Mouse (Mus musculus) Patski (cell line): ENCODE data around the gene AC140267.1. TPM values are rescaled to one million over a fixed set of nuclear protein-coding genes. Genes with fewer than 3 reads are reported as not detected.

ENCODE experiments used
- ATAC-seq: fragments of 100-300 bp; one replicate; pipeline ENCODE4 v1.8.0; 2021
- CTCF ChIA-PET: fragments of 350-600 bp; sonication (Branson Sonifier 250); formaldehyde crosslinking; loops from one replicate; lab custom pipeline; 2022; ENCODE audit warnings: inconsistent platforms; lab: Charles Lee
- POLR2A ChIA-PET: fragments of 350-600 bp; sonication (Branson Sonifier 250); formaldehyde crosslinking; loops from one replicate; lab custom pipeline; 2022; ENCODE audit warnings: antibody characterized with exemption, inconsistent platforms; lab: Charles Lee
- DNase-seq: peaks from one replicate; pipeline ENCODE4 v3.0.0-alpha.2; 2011; ENCODE audit warnings: low read depth, low spot score
- H3K27me3 ChIP-seq: fragments of 371-371 bp; one replicate; pipeline ENCODE4 v1.5.1; 2021
- CTCF ChIP-seq: fragments of 100-300 bp; IDR thresholded peaks from one replicate; pipeline ENCODE4 v1.5.1; 2021
- in situ Hi-C: fragments of 300-500 bp; cut with MboI; formaldehyde crosslinking; loops from 3 replicates; pipeline ENCODE4 v1.11.1; 2018; ENCODE audit warnings: low pct_unique_long_range_greater_than_20kb, mixed read lengths
- polyA plus RNA-seq: library from polyadenylated mRNA; unstranded; gene quantifications from one replicate; pipeline ENCODE4 v1.2.3, GENCODE M21; 2021

AC140267.1 gene
- polyA plus RNA-seq, 1 experiment from 2014 or later, result not detected

- DNase-seq (no peak), ATAC-seq (no peak)
- ChIA-PET POLR2A (interaction anchor here (0.6 kb wide), 1 partner anchor 8 kb away, joined by 3 read pairs; no protein-coding TSS in a partner anchor), CTCF (interaction anchor here (0.8 to 2.8 kb wide), 2 partner anchors 8 to 10 kb away, joined by 3 to 12 read pairs; no protein-coding TSS in a partner anchor)
- H3K27me3 ChIP-seq, result no peaks in the 10 kb centered on the region
- TF ChIP-seq CTCF, result no peak
- in situ Hi-C loops, result no loop called here
These were observed 27.2 kb upstream of the AC140267.1 start for GRCm38 (mm10) chr15:80208446-80208845.

DNA sequence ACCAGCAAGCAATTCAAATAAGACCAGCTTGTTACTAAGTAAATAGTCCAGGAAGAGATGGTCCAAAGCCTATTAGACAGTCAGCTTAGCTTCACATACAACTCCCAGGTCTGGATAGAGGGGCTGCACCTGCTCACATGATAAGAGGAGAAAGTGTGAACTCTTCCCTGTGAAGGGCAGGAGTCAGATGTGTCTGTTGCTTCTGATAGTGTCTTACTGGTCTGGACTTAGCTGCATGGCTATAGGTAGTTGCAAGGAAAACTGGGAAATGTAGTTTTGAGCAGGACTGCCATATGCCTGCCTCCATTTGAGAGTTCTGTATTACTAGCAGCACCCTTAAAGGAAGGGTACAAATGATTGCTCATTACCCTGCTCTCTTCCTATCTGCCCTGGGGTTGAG, 21.9 kb upstream of the AC140267.1 start:
- ChIA-PET CTCF (no interaction called here), POLR2A (no interaction called here)
- no peak for TF ChIP-seq CTCF
- no peaks in the 10 kb centered on the region for H3K27me3 ChIP-seq
- DNase-seq (no peak), ATAC-seq (no peak)
- in situ Hi-C loops, result no loop called here

- ATAC-seq, result no peak
- POLR2A ChIA-PET, result interaction anchor here (1.0 kb wide), 1 partner anchor 9 kb away, joined by 3 read pairs; no protein-coding TSS in a partner anchor
- DNase-seq, result no peak
- in situ Hi-C loops, result no loop called here
- no peaks in the 10 kb centered on the region for H3K27me3 ChIP-seq
- no peak for TF ChIP-seq CTCF
- CTCF ChIA-PET, result interaction anchor here (0.7 to 2.3 kb wide), 7 partner anchors 9 to 91 kb away, joined by 3 to 12 read pairs (median 4); no protein-coding TSS in a partner anchor
These were observed 19.7 kb upstream of the AC140267.1 start for GRCm38 (mm10) chr15:80215716-80216479.

DNA sequence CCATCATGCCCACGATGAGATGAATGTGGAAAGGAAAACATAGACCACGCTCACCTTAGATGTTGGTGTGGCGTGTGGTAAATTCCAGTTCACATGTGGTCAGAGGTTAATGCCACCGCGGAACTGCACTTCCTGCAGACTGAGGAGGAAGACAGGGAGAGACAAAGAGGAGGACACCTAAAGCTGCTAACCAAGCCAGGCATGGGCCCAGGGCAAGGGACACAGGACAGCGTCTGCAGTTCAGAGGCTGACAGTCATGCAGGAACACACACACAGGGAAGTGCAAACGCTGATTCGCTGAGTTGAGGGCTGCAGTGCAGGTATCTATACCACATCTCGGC, 19.2 kb upstream of the AC140267.1 start:
- ATAC-seq, result no peak
- POLR2A ChIA-PET, result interaction anchor here (1.0 to 1.2 kb wide), 2 partner anchors 8 to 57 kb away, joined by 3 read pairs; no protein-coding TSS in a partner anchor
- CTCF ChIA-PET, result interaction anchor here (0.7 to 2.3 kb wide), 6 partner anchors 9 to 44 kb away, joined by 3 to 12 read pairs (median 4); no protein-coding TSS in a partner anchor
- TF ChIP-seq CTCF, result no peak
- H3K27me3 ChIP-seq, result no peaks in the 10 kb centered on the region
- in situ Hi-C loops, result no loop called here
- no peak for DNase-seq

- DNase-seq (no peak), ATAC-seq (no peak)
- POLR2A ChIA-PET, result interaction anchor here (1.2 kb wide), 1 partner anchor 58 kb away, joined by 3 read pairs; no protein-coding TSS in a partner anchor
- in situ Hi-C loops, result no loop called here
- H3K27me3 ChIP-seq, result no peaks in the 10 kb centered on the region
- CTCF ChIA-PET, result interaction anchor here (0.9 to 2.3 kb wide), 3 partner anchors 10 to 492 kb away, joined by 3 to 12 read pairs (median 4); no protein-coding TSS in a partner anchor
- no peak for TF ChIP-seq CTCF
These were observed 18.2 kb upstream of the AC140267.1 start for GRCm38 (mm10) chr15:80217476-80217875.

DNA sequence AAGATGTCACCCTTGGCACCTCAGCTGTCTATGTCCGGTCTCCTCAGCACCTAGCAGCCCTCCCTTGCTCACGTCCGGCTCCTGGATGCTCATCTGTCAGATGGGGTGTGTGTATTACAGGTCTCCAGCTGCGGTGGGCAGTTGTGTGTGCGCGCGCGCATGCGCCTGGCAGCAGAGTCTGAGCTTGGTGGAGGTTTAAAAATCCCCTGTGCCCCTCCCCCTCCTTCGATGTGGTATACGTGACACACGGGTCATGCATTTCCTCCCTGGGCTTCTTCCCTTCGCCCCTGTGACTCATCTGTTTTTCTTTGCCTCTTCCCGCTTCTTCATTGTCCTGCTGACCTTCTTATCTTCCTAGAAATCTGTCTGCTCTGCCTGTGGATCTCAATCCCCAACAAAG, 16.4 kb upstream of the AC140267.1 start:
- no peaks in the 10 kb centered on the region for H3K27me3 ChIP-seq
- TF ChIP-seq CTCF, result no peak
- ATAC-seq, result peak; percentile 63
- in situ Hi-C loops, result no loop called here
- ChIA-PET POLR2A (interaction anchor here (1.7 kb wide), 1 partner anchor 37 kb away, joined by 6 read pairs; no protein-coding TSS in a partner anchor), CTCF (interaction anchor here (0.8 to 1.6 kb wide), 3 partner anchors 11 to 83 kb away, joined by 3 to 5 read pairs (median 3); no protein-coding TSS in a partner anchor)
- peak; percentile 85 for DNase-seq

- DNase-seq (peak; percentile 38), ATAC-seq (peak; percentile 42)
- no peak for TF ChIP-seq CTCF
- POLR2A ChIA-PET, result interaction anchor here (1.7 kb wide), 1 partner anchor 36 kb away, joined by 6 read pairs; no protein-coding TSS in a partner anchor
- no peaks in the 10 kb centered on the region for H3K27me3 ChIP-seq
- CTCF ChIA-PET, result interaction anchor here (1.6 kb wide), 2 partner anchors 38 to 84 kb away, joined by 3 to 5 read pairs; no protein-coding TSS in a partner anchor
- in situ Hi-C loops, result loop anchor here (5.0 kb wide), 2 partner anchors 123 to 273 kb away; no protein-coding TSS in a partner anchor
These were observed 15.7 kb upstream of the AC140267.1 start for GRCm38 (mm10) chr15:80219705-80220657.

GRCm38 (mm10) chr15:80221031-80221430, 14.6 kb upstream of the AC140267.1 start:
- CTCF ChIA-PET, result interaction anchor here (0.7 kb wide), 1 partner anchor 40 kb away, joined by 3 read pairs; no protein-coding TSS in a partner anchor
- no peak for DNase-seq
- H3K27me3 ChIP-seq, result no peaks in the 10 kb centered on the region
- POLR2A ChIA-PET, result no interaction called here
- TF ChIP-seq CTCF, result no peak
- in situ Hi-C loops, result loop anchor here (5.0 kb wide), 2 partner anchors 124 to 274 kb away; no protein-coding TSS in a partner anchor
- ATAC-seq, result no peak

GRCm38 (mm10) chr15:80223751-80224150, 11.9 kb upstream of the AC140267.1 start:
- ChIA-PET CTCF (no interaction called here), POLR2A (no interaction called here)
- in situ Hi-C loops, result loop anchor here (5.0 kb wide), 2 partner anchors 126 to 276 kb away; no protein-coding TSS in a partner anchor
- DNase-seq (no peak), ATAC-seq (no peak)
- no peaks in the 10 kb centered on the region for H3K27me3 ChIP-seq
- no peak for TF ChIP-seq CTCF
